ENCODE assay signal across 8 mouse cellular contexts in the genomic region with DNA sequence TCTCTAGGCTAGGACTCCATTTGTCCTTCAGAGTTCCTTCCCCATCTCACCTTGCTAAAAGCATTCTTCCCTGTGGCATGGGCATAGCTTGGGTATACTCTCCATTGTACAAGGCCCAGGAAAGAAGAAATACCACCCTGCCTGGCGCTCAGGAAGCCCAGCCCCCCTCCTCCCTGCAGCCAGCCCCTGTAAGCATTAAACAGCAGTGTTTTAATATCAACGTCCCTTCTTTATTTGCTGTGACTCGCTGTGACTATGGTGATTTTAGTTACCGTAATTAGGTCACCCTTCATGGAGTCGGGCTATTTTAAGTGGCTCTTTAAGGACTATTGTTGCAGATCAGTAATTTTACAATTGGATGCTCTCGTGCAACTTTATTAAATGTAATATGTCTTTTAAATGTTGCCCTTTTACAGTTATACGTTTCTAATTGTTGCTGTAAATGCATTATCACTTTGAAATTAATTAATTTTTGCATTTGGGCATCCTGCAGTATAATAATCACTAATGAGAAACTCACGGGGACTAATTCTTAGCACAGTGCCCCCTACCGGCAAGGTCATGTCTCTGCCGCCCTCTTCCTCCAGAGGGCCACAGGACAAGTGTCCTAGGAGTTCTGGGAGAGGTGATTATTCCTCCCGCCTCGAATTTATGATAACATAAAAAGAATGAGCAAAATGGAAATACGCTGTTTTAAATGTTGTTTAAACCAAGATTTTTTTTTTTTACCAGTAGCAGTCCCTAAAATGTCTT.
A peak's percentile ranks its signal among the peaks of the same experiment; 100 is the strongest.
DNase-seq lines count a peak whose midpoint lies in the region.

No protein-coding gene starts in this region.

- DNase-seq in cerebellum, adult 18-20 months, result peak; percentile 53 to 57
- DNase-seq in cerebellum, adult 9-11 months, result no peak
- peak; percentile 24 for DNase-seq in left cerebral cortex, postnatal 4 days
- DNase-seq in left cerebral cortex, postnatal 25 days (ENCODE audit: low spot score in 2 of 2), result no peak
- peak; percentile 32 to 49 for DNase-seq in adrenal gland, postnatal 36 days
- DNase-seq in lung, postnatal 36 days, result peak; percentile 35
- no peak for DNase-seq in urinary bladder, postnatal 4 days (ENCODE audit: low spot score in 2 of 2)
- no peak for DNase-seq in ovary, postnatal 10 days (ENCODE audit: low spot score)

- intact Hi-C loops in left cerebral cortex, postnatal 4 days (cut with DNase I), result no loop called here
- intact Hi-C loops in left cerebral cortex, postnatal 25 days (cut with DNase I), result loop anchor here (10.0 kb wide), 1 partner anchor 261 kb away; no protein-coding TSS in a partner anchor

Comparison
In these comparisons a context has a peak if more than half of its experiments do, and no peak if none do; other contexts are left out.
1. DNase-seq: peak in cerebellum, adult 18-20 months (2 of 2), left cerebral cortex, postnatal 4 days (single experiment), adrenal gland, postnatal 36 days (2 of 2) and lung, postnatal 36 days (single experiment); none in cerebellum, adult 9-11 months (single experiment), left cerebral cortex, postnatal 25 days (0 of 2), urinary bladder, postnatal 4 days (0 of 2) and ovary, postnatal 10 days (single experiment).